Mouse (Mus musculus): ENCODE measurements around the gene Il34.
"Not testable (repeated sequence)": the region's sequence is repeated elsewhere in the genome, so short reads cannot be mapped to it uniquely, and the experiment has no call there.

Gene Il34

GRCm38 (mm10) chr8:110810481-110811065, 4.8 kb upstream of the Il34 start:
- DNase-seq (ENCODE audit: low spot score in 2 of 2) = no peak

- DNase-seq (ENCODE audit: low spot score in 2 of 2) = no peak
Observed at GRCm38 (mm10) chr8:110809831-110810230, 4.1 kb upstream of the Il34 start.

DNA sequence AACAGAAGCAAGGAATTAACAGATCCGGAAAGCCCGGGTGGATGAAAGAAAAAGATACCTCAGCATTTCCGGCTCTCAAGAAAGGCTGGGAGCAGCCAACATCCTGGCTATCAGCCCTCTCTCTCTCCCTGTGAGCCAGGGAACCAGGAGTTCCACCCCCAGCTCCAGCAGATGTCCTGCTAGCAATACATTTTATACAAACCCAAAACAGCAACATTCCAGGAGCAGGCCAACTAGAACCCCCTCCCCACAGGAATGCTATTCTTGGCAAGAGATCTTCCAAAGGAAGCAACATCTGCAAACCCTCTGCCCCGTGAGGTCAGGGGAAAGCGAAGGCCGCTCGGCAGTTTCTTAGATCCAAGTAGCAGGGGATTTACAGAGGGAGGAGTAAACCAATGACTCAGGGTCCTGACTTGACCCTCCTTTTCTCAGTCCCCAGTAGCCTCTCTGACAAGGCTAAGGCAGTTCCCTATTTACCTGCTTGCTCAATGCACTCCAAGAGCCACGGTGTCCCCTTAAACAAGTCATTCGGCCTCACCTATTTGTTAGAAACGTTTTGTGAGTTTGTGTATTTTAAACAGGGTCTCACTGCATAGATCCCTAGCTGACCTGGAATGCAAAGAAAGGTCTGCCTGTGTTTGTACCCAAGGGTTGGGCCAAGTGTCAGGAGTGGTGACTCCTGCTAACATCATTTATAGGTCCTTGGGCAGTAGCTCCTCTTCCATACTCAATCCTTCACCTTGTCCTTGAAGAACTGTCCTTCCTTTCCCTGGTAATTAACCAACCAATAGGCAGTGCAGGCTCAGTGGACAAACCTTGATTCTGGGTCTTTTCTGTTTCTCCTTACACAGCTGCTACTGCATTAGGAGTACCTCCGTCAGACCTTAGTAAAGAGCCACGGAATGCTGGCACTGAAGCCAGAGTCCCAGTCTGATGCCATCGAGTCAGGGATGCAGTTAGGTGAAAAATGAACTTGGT, 3.1 kb upstream of the Il34 start:
- DNase-seq (ENCODE audit: low spot score in 2 of 2) = no peak

- no peak for DNase-seq (ENCODE audit: low spot score in 2 of 2)
Observed at GRCm38 (mm10) chr8:110806146-110806545, 422 bp upstream of the Il34 start.

GRCm38 (mm10) chr8:110804825-110805514, 754 bp downstream of the Il34 start:
- DNase-seq (ENCODE audit: low spot score in 2 of 2) = no peak

DNA sequence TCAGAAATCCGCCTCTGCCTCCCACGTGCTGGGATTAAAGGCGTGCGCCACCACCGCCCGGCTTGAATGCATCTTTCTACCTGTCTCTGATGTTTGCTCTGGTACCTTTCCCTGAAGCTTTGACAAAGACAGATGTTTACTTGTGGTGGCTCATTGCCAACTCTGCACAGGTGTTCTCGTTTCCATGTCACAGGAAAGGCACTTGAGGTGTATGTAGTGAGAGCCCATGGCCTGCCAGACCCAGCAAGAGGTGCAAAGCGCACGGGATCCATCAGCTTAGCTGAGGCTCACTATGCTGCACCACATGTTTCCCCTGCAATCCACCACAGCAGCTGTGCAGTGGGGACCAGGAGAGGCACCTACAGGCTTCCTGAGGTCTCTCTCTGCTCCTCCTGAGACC, 1.9 kb downstream of the Il34 start:
- DNase-seq (ENCODE audit: low spot score in 2 of 2) = no peak

DNA sequence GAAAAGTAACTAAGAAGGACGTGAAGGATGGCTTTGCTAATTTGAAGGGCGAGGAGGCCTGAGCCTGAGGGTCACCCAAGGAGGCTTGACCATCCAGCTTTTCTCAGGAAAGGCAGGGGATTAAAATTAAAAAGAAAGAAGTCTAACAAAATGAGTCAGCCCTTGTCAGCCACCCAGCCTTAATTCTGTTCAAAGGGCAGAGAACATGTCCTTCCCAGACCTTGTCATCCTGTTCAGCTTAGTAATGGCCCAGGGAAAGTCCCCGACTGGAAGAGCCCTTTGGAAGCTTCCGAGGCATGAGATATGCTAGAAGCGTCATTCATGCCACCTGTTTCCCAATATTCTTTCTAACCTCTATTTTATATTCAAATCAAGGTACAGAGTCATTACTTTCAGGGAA, 2.7 kb downstream of the Il34 start:
- DNase-seq (ENCODE audit: low spot score in 2 of 2) = no peak

- no peak for DNase-seq (ENCODE audit: low spot score in 2 of 2)
Observed at GRCm38 (mm10) chr8:110797086-110797485, 8.6 kb downstream of the Il34 start.

- DNase-seq (ENCODE audit: low spot score in 2 of 2) = no peak
Observed at GRCm38 (mm10) chr8:110794363-110794965, 11.3 kb downstream of the Il34 start.

- no peak for DNase-seq (ENCODE audit: low spot score in 2 of 2)
Observed at GRCm38 (mm10) chr8:110793936-110794335, 11.8 kb downstream of the Il34 start.

DNA sequence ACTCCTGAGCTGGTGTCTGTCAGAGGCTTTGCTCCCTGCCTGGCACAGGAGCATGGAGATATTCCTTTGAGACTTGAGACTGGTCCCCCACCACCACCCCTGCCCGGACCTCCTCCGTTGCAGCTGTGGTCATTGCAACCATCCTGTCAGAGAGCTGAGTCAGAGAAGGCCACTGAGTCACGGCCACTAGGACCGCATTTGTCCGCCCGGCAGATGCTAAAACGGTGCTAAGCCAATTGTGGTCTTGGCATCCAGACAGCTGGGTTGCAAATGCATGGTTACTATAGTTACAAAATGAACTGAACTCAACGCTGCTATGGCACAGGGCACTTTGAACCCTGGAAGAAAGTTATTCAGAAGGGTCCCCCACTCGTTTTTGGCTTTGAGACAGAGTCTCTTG, 12.2 kb downstream of the Il34 start:
- no peak for DNase-seq (ENCODE audit: low spot score in 2 of 2)

DNA sequence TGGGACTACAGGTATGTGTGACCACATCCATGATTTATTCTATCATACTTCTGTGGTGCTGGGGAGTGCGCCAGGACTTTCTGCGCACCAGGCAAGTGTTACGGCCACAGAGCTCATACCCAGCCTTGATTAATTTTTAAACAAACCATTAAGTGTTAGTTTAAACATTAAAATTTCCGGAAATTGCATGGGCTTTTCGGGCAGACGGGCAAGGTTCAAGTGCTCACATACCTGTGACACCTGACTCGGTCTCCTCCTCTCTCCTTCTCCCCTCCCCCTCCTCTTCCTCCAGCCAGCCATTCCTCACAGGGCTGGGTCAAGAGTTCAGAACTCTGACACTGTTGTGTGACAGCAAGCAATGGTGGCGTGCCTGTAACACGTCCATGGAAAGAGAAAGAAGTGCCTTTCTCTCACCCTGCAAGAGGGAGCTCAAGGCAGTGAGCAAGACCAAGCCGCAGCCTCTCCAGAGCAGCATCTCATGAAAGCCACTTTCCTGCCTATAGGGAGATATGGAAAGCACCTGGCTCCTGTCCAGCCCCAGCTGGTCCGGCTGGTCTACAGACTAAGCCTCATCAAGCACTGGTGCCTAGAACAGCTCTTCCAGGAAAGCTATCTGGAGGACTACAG, 13.0 kb downstream of the Il34 start:
- no peak for DNase-seq (ENCODE audit: low spot score in 2 of 2)

GRCm38 (mm10) chr8:110791164-110791563, 14.6 kb downstream of the Il34 start:
- DNase-seq (ENCODE audit: low spot score in 2 of 2) = no peak

DNA sequence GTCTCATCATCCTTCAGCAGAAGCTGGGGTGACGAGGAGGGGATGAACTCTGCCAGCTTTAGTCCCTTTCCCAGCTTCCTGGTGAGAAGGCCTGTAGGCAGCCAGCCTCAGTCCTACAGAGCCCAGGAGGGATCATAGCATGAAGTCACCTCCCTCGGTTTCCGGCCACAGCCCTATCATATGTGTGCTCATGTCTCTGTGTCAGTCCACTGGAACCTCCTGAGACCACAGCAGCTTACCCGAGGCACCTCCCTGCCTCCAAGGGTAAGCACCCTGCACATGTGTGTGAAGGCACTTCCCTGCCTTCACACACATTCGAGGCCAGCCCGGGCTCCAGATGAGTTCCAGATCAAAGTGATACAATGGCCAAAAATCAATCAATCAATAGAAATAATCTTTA, 15.5 kb downstream of the Il34 start:
- DNase-seq (ENCODE audit: low spot score in 2 of 2) = no peak

- no peak for DNase-seq (ENCODE audit: low spot score in 2 of 2)
Observed at GRCm38 (mm10) chr8:110789571-110789970, 16.2 kb downstream of the Il34 start.

DNA sequence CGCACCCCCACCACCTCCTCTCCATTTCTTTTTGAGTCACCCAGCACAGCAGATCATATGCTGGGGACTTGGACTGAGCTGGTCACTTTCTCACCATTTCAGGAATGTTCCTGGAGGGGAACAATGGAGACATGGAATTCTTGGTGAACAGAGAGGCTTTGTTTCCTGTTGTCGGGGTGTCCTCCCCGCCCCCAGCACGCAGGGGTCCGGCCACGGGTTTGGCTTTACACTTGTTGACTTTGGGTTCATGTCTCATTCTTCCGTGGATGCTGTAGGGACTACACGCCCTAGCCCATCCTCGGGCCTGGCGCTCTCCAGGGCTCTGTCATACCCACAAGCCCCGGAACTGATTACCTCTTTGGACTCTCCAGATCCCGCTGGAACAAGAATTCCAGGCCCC, 16.7 kb downstream of the Il34 start:
- no peak for DNase-seq (ENCODE audit: low spot score in 2 of 2)

- DNase-seq (ENCODE audit: low spot score in 2 of 2) = no peak
Observed at GRCm38 (mm10) chr8:110787411-110787954, 18.2 kb downstream of the Il34 start.

DNA sequence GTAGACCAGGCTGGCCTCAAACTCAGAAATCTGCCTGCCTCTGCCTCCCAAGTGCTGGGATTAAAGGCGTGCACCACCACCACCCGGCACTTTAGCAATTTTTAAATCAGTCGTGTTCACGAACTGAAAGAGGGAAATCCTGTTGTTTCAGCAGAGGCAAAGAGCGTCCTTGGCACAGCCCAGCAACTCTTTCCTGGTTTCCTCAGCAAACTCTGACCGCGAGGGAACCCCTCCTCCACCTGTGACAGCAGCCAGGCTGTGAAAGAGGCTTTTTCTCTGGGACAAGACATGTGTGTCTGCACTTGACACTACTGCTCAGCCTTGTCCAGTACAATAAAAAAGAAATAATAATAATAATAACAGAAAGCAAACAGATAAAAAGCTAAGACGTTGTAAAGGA, 18.8 kb downstream of the Il34 start:
- DNase-seq (ENCODE audit: low spot score in 2 of 2) = no peak

GRCm38 (mm10) chr8:110786501-110786900, 19.2 kb downstream of the Il34 start:
- not testable (repeated sequence) for DNase-seq (ENCODE audit: low spot score in 2 of 2)

DNA sequence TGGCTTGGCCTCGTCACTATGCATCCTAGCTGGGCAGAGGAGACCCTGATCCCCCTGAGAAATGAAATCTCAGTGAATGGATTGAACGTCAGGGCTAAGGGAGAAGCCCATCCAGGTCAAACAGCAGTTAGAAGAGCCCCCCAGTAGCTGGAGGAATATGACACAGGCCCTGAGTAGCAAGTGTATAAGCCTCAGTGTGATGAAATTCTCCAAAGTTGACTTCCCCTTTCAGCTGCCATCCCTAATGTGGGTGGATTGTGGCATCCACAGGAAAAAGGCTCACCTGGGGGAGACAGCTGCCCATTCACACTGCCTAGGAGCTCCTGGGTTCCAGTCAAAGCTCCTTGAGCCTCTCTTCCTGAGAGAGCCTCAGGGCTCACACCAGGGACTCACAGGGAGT, 20.4 kb downstream of the Il34 start:
- no peak for DNase-seq (ENCODE audit: low spot score in 2 of 2)

- DNase-seq (ENCODE audit: low spot score in 2 of 2) = no peak
Observed at GRCm38 (mm10) chr8:110779924-110780718, 25.6 kb downstream of the Il34 start.
